Mouse (Mus musculus): ENCODE data around the gene Camkv. TPM values are rescaled to one million over a fixed set of nuclear protein-coding genes. Genes with fewer than 3 reads are reported as not detected.

Gene Camkv
- polyA plus RNA-seq, 2 experiments = 0.10 TPM; not detected in 1

GRCm38 (mm10) chr9:107923021-107923420 is 12.5 kb upstream of the Camkv start:
- Histone ChIP-seq H3K4me2 (ENCODE audit: low read depth) (no peak overlapping the region), H3K4me3 (ENCODE audit: insufficient read depth in 1 of 2, low read depth in 2 of 2, low read length in 2 of 2) (no peak overlapping the region), H3K9ac (replicated peaks) (no peak overlapping the region), H3K9me3 (ENCODE audit: control insufficient read depth, low read length) (no peaks in the 10 kb centered on the region), H3K36me3 (replicated peaks; ENCODE audit: control insufficient read depth, insufficient read depth, low read depth) (no peaks in the 10 kb centered on the region), H3K27me3 (ENCODE audit: control insufficient read depth, insufficient read depth, low read length) (no peaks in the 10 kb centered on the region), H3K4me1 (replicated peaks; ENCODE audit: control insufficient read depth in 2 of 2, insufficient read depth in 2 of 2, low read length in 1 of 2) (peaks cover 0 to 5% of the 10 kb centered on the region in 2 experiments; a peak in 1 of 4 replicates), H3K27ac (no peak overlapping the region)
- 23% methylated on average over 7 of the region's 7 CpGs for WGBS (ENCODE audit: insufficient replicate concordance)
- TF ChIP-seq CTCF (IDR thresholded peaks at IDR 0.05; ENCODE audit: low read depth) (peak; percentile 84), EP300 (IDR thresholded peaks at IDR 0.05; ENCODE audit: low read depth) (no peak)
- no peak for DNase-seq (ENCODE audit: low read depth in 3 of 3, low spot score in 3 of 3)
- no peak for ATAC-seq (ENCODE audit: insufficient read depth)

DNA sequence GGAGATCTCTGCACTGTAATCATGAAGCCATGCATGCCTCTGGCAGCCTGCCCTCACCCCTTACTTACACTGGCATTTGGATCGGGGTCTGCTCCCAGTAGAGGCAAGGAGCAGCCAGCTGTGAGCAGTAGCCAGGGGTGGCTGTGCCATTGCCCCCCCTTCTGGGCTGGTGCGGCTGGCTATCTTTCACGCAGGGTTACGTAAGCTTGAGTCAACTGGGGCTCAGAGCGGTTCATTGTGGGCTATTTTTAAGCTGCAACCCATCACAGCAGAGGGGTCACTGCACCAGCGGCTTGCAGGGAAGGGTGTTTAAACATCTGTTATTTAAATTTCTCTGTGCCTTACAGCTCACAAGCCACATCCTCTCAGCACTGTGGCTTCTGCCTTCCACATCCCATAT is 11.5 kb upstream of the Camkv start:
- Histone ChIP-seq H3K27me3 (ENCODE audit: control insufficient read depth, insufficient read depth, low read length) (no peaks in the 10 kb centered on the region), H3K9me3 (ENCODE audit: control insufficient read depth, low read length) (no peaks in the 10 kb centered on the region), H3K36me3 (replicated peaks; ENCODE audit: control insufficient read depth, insufficient read depth, low read depth) (no peaks in the 10 kb centered on the region), H3K27ac (no peak overlapping the region), H3K4me3 (ENCODE audit: insufficient read depth in 1 of 2, low read depth in 2 of 2, low read length in 2 of 2) (no peak overlapping the region), H3K9ac (replicated peaks) (no peak overlapping the region), H3K4me1 (replicated peaks; ENCODE audit: control insufficient read depth in 2 of 2, insufficient read depth in 2 of 2, low read length in 1 of 2) (peaks cover 0 to 7% of the 10 kb centered on the region in 2 experiments; a peak in 1 of 4 replicates), H3K4me2 (ENCODE audit: low read depth) (no peak overlapping the region)
- 23% methylated on average over 6 of the region's 6 CpGs for WGBS (ENCODE audit: insufficient replicate concordance)
- ATAC-seq (ENCODE audit: insufficient read depth) = no peak
- TF ChIP-seq EP300 (IDR thresholded peaks at IDR 0.05; ENCODE audit: low read depth) (no peak), CTCF (IDR thresholded peaks at IDR 0.05; ENCODE audit: low read depth) (peak; percentile 16; the same call in 1 of the 2 replicates)
- DNase-seq (ENCODE audit: low read depth in 3 of 3, low spot score in 3 of 3) = no peak

DNA sequence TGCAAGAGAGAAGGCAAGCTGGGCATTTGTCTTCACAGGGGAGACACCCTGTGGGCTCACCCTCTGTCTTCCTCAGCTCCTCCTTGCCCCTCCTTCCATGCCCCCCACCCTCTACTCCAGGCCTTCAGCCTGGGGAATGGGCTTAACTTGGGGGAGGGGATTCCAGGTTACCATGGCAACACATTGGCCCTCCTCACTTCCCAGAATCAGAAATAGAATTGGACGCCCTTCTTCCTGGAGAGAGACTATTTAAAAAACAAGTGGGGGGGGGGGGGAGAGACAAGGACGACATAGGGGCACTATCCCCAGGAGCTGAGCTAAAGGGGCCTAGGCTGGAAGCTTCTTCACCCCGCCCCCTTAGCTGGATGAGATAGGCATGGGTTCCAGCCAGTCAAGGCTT is 10.2 kb upstream of the Camkv start:
- H3K27ac ChIP-seq = no peak overlapping the region
- no peak for ATAC-seq (ENCODE audit: insufficient read depth)
- no peak for DNase-seq (ENCODE audit: low read depth in 3 of 3, low spot score in 3 of 3)
- no peaks in the 10 kb centered on the region for H3K36me3 ChIP-seq (replicated peaks; ENCODE audit: control insufficient read depth, insufficient read depth, low read depth)
- H3K27me3 ChIP-seq (ENCODE audit: control insufficient read depth, insufficient read depth, low read length) = no peaks in the 10 kb centered on the region
- no peak for TF ChIP-seq CTCF (IDR thresholded peaks at IDR 0.05; ENCODE audit: low read depth)
- TF ChIP-seq EP300 (IDR thresholded peaks at IDR 0.05; ENCODE audit: low read depth) = no peak
- H3K4me3 ChIP-seq (ENCODE audit: insufficient read depth in 1 of 2, low read depth in 2 of 2, low read length in 2 of 2) = no peak overlapping the region
- 33% methylated on average over 3 of the region's 3 CpGs for whole genome bisulfite sequencing (ENCODE audit: insufficient replicate concordance)
- H3K9ac ChIP-seq (replicated peaks) = no peak overlapping the region
- H3K9me3 ChIP-seq (ENCODE audit: control insufficient read depth, low read length) = no peaks in the 10 kb centered on the region
- H3K4me2 ChIP-seq (ENCODE audit: low read depth) = no peak overlapping the region
- H3K4me1 ChIP-seq (replicated peaks; ENCODE audit: control insufficient read depth in 2 of 2, insufficient read depth in 2 of 2, low read length in 1 of 2) = peaks cover 0 to 7% of the 10 kb centered on the region in 2 experiments; a peak in 1 of 4 replicates

DNA sequence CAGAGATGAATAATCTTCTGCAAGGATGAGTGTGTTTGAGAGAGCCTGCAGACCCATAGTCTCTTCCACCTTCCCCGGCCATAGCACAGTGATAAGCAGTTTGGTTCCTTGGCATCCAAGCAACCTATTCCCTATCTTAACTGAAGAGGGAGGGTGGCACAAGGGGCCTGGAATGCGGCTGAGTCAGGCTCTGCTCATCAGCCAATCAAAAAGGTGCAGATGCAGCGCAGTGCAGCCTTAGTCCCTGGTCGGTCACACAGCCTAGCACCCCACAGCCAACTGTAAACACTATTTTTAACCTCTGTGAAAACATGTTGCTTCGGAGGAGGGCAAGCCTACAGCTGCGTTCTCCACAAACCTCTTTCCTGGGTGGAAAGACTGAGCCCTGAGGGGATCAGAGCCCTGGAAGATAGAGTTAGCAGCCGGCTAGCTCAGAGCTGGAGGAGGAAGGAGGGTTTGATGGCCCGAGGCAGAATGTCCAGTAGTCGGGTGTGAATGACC is 8.5 kb upstream of the Camkv start:
- Histone ChIP-seq H3K27ac (no peak overlapping the region), H3K4me1 (replicated peaks; ENCODE audit: control insufficient read depth in 2 of 2, insufficient read depth in 2 of 2, low read length in 1 of 2) (peaks cover 0 to 7% of the 10 kb centered on the region in 2 experiments; a peak in 1 of 4 replicates), H3K9me3 (ENCODE audit: control insufficient read depth, low read length) (no peaks in the 10 kb centered on the region), H3K4me2 (ENCODE audit: low read depth) (no peak overlapping the region), H3K36me3 (replicated peaks; ENCODE audit: control insufficient read depth, insufficient read depth, low read depth) (no peaks in the 10 kb centered on the region), H3K27me3 (ENCODE audit: control insufficient read depth, insufficient read depth, low read length) (no peaks in the 10 kb centered on the region; the same call in 1 of the 2 replicates), H3K4me3 (ENCODE audit: insufficient read depth in 1 of 2, low read depth in 2 of 2, low read length in 2 of 2) (no peak overlapping the region), H3K9ac (replicated peaks) (no peak overlapping the region)
- DNase-seq (ENCODE audit: low read depth in 3 of 3, low spot score in 3 of 3) (no peak), ATAC-seq (ENCODE audit: insufficient read depth) (no peak)
- no peak for TF ChIP-seq EP300 (IDR thresholded peaks at IDR 0.05; ENCODE audit: low read depth)
- TF ChIP-seq CTCF (IDR thresholded peaks at IDR 0.05; ENCODE audit: low read depth) = no peak
- WGBS (ENCODE audit: insufficient replicate concordance) = 36% methylated on average over 9 of the region's 9 CpGs

DNA sequence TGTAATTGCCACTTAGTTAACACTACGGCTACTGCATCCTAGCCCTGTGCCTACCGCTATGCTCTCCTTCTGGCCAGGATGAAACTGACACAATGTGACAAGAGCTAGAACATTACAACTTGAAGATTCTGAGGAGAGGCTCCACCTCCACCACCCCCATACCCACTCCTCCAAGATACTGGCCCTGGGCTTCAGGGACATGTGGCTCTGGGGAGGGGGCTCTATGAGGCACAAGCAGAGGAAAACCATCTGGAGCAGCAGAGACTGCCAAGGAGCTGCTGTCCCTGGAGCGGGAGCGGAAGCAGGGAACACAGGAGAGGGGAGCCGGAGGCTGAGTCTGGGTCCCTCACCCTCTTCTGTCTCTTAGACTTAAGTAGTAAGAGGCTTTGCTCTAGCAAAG is 7.7 kb upstream of the Camkv start:
- H3K4me2 ChIP-seq (ENCODE audit: low read depth) = no peak overlapping the region
- no peaks in the 10 kb centered on the region for H3K36me3 ChIP-seq (replicated peaks; ENCODE audit: control insufficient read depth, insufficient read depth, low read depth)
- ATAC-seq (ENCODE audit: insufficient read depth) = no peak
- no peak for DNase-seq (ENCODE audit: low read depth in 3 of 3, low spot score in 3 of 3)
- no peak overlapping the region for H3K27ac ChIP-seq
- WGBS (ENCODE audit: insufficient replicate concordance) = 78% methylated on average over 5 of the region's 5 CpGs
- H3K9me3 ChIP-seq (ENCODE audit: control insufficient read depth, low read length) = no peaks in the 10 kb centered on the region
- no peak overlapping the region for H3K9ac ChIP-seq (replicated peaks)
- no peaks in the 10 kb centered on the region; the same call in 1 of the 2 replicates for H3K27me3 ChIP-seq (ENCODE audit: control insufficient read depth, insufficient read depth, low read length)
- H3K4me1 ChIP-seq (replicated peaks; ENCODE audit: control insufficient read depth in 2 of 2, insufficient read depth in 2 of 2, low read length in 1 of 2) = peaks cover 0 to 7% of the 10 kb centered on the region in 2 experiments; a peak in 1 of 4 replicates
- no peak overlapping the region for H3K4me3 ChIP-seq (ENCODE audit: insufficient read depth in 1 of 2, low read depth in 2 of 2, low read length in 2 of 2)
- TF ChIP-seq EP300 (IDR thresholded peaks at IDR 0.05; ENCODE audit: low read depth) (no peak), CTCF (IDR thresholded peaks at IDR 0.05; ENCODE audit: low read depth) (no peak)
